Mouse (Mus musculus) megakaryocyte-erythroid progenitor cell, adult 5 weeks (primary cell): ENCODE data around the gene Morn4. TPM values are rescaled to one million over a fixed set of nuclear protein-coding genes. Genes with fewer than 3 reads are reported as not detected.

Source experiments
- polyA plus RNA-seq: library from polyadenylated mRNA; stranded (reverse); fragments of >175 nt; gene quantifications from 2 replicates; pipeline ENCODE4 v1.2.3, GENCODE M21; 2012

Gene Morn4
- polyA plus RNA-seq = 0.57 and 0.67 TPM in 2 replicates

DNA sequence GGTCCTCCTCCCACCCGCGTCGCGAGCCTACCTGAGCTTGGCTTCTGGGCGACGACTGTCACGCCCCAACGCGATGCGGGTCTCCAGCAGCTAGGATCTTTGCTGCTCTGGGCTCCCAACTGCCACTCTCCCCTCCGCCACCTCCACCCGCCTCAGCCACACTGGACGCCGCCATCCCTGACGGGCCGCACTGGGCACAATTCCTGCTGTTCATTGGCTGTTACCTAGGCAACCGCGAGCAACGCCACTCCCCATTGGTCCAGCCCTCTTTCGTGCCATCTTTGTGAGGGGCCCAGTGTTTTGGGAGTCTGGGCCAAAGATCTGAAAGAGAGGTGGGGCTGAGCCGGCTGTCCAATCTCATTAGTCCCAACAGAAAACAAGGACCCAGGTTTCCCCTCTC is at the start of gene Morn4:
Morn4 (minus strand) TSS at position 192 of the 400 bp plus-strand sequence.

DNA sequence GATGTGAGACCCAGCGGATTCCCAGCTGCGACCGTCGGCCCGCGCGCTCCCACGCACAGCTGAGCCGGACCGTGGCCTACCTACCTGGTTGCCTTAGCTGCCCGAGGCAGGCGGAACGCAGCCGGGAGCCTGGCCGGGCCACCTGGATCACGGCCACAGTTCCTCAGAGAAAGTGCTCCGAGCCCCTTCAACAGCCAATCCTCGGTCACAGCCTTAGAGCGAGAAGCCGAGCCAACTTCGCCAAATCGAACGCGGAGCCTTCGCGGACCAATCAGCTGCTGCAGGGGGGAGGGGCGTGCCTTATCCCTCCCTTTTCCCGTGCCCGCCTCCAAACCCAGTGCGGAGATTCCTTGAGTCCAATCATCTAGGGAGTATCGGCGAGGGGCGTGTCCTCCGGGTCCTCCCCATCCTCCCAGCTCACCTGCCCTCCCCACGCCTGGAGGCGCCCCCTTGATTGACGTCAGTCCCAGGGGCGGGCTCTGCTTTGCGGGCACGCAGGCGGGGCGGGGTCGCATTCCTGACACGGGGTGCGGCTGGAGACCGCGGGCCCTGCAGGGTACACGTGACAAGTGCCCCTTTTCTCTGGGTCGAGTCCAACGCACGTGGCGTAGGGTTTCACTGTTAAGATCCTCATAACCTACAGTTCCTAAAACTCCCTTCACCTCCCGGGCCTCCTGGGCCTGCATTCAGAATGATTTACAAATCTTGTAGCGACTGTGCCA is 42.8 kb upstream of the Morn4 start, which contains the start of gene Avpi1:
Avpi1 (minus strand) TSS at position 273 of the 722 bp plus-strand sequence.

DNA sequence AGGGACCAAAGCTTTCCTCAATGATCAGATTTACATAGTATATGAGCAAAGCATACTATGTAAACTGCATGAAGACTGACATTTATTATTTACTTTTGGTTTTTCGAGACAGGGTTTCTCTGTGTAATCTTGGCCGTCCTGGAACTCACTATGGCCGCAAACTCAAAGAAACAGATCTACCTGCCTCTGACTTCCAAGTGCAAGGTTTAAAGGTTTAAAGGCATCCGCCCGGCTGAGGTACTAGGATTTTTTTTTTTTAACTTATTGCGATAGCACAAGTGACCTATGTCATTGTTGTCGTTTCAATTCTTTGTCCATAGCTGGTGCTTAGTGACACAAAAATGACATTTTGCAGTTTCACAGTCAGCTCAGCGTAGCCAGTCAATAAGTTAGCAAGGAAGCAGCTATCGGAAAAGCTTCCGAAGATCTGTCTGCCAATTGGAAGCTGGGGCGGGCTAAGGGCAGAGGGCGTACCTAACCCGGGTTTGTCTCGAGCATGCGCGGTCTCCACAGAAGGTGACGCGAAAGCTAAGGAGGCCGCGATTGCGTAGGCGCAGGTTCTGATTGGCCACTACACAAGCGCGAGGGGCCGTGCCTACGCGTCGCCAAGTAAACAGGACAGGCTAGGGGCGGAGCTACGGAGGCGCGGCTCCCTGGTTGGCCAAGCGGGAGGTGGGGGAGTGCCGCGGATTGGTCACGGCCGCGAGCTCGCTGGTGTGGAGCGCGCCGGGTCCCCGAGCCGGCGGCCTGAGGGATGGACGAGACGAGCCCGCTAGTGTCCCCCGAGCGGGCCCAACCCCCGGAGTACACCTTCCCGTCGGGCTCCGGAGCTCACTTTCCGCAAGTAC is 3.8 kb upstream of the Morn4 start, which contains the start of gene Pi4k2a:
Pi4k2a (plus strand) TSS at position 723 of the 848 bp plus-strand sequence.

DNA sequence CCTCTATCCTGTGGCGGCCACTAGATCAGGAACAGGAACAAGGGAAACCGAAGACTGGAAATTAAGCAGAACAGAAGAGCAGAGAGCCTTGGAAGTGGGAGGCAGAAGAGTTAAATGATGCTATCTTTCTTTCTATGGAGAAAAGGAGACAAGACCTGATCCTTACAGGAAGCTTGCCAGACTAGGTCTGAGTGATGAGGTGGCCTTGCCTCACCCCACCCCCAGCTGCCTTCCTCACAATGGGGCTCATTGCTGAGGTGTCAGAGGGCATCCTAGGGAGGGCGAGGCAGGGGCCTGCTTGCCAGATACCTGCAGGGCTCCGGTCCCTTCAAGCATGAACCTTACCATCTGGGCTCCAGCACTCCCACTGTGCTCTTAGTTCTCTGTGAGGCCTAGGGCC is 34.2 kb downstream of the Morn4 start, which contains the start of gene 4933411K16Rik:
4933411K16Rik (plus strand) TSS at position 301 of the 400 bp plus-strand sequence.

DNA sequence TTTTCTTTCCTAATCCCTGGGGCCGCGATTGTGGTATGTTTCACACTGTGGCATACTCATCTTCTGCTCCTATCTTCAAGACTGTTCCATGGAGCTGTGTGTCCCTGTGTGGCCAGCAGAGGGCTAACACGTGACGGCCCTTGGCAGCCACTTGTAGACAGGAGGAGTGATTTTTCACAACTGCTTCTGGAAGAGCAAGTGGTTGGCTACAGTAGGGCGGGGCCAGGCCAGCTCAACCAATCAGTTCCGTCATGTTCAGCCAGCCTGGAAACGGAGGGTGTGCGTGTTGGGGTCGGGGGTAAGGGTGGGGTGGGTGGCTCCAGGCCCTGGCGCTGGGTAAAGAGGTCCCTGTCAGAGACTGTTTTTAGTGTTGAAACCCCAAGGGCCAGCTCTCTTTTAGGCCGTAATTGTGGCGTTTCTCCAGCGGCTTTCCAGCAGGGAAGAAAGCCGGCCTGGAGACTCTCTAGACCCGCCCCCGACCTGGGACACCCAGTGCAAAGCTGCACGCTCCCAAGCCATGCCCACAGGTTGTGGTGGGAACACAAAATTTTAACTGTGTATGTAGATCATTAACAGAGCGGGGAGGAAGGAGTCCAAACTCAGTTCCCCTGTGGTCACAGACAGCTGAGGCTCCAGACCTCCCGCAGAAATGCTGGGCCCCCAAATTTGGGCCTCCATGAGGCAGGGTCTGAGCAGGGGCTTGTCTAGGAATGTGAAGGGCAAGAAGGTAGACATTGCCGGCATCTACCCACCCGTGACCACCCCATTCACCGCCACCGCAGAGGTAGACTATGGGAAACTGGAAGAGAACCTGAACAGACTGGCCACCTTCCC is 40.7 kb downstream of the Morn4 start, which contains the start of gene Hoga1:
Hoga1 (plus strand) TSS at position 342 of the 834 bp plus-strand sequence.

GRCm38 (mm10) chr19:42035456-42036248 is 50.5 kb downstream of the Morn4 start, which contains the start of gene Ankrd2:
TSS of gene Ankrd2 (plus strand) at chr19:42036000.

Other genes starting within 250 kb of the Morn4 start
- gene Frat2, start 238.2 kb downstream of the Morn4 start, polyA plus RNA-seq = 86.2 and 102 TPM in 2 replicates
- gene Rrp12, start 190.2 kb downstream of the Morn4 start, polyA plus RNA-seq = 20.1 and 31.0 TPM in 2 replicates
- 481 and 651 TPM in 2 replicates for gene Pgam1, start 174.4 kb downstream of the Morn4 start, polyA plus RNA-seq
- gene Exosc1, start 152.9 kb downstream of the Morn4 start, polyA plus RNA-seq = 25.4 and 27.6 TPM in 2 replicates
- 36.2 and 43.1 TPM in 2 replicates for gene Zdhhc16, start 152.9 kb downstream of the Morn4 start, polyA plus RNA-seq
- gene Mms19, start 105.2 kb downstream of the Morn4 start, polyA plus RNA-seq = 13.2 and 15.5 TPM in 2 replicates
- 22.7 and 31.2 TPM in 2 replicates for gene Ubtd1, start 104.6 kb downstream of the Morn4 start, polyA plus RNA-seq
- not detected in 2 replicates for gene Ankrd2, start 50.4 kb downstream of the Morn4 start, polyA plus RNA-seq
- 0.23 and 0.24 TPM in 2 replicates for gene Hoga1, start 40.7 kb downstream of the Morn4 start, polyA plus RNA-seq
- gene 4933411K16Rik, start 34.1 kb downstream of the Morn4 start, polyA plus RNA-seq = 0.07 TPM in 1 of 2 replicates, not detected in the other
- 22.1 and 24.7 TPM in 2 replicates for gene Pi4k2a, start 4.1 kb upstream of the Morn4 start, polyA plus RNA-seq
- gene Avpi1, start 42.7 kb upstream of the Morn4 start, polyA plus RNA-seq = 22.6 and 24.6 TPM in 2 replicates
- gene Marveld1, start 61.0 kb upstream of the Morn4 start, polyA plus RNA-seq = 23.7 and 23.8 TPM in 2 replicates
- 27.5 and 35.0 TPM in 2 replicates for gene Zfyve27, start 77.6 kb upstream of the Morn4 start, polyA plus RNA-seq
- gene Sfrp5, start 115.9 kb upstream of the Morn4 start, polyA plus RNA-seq = not detected in 2 replicates
- not detected in 2 replicates for gene Golga7b, start 161.2 kb upstream of the Morn4 start, polyA plus RNA-seq